Mouse (Mus musculus) megakaryocyte, embryonic 14.5 days (primary cell): Measurements from ENCODE around the gene Trim41. TPM values are rescaled to one million over a fixed set of nuclear protein-coding genes. Genes with fewer than 3 reads are reported as not detected.
"Not testable (repeated sequence)": the region's sequence is repeated elsewhere in the genome, so short reads cannot be mapped to it uniquely, and the experiment has no call there.

Source experiments
- H3K27me3 ChIP-seq: replicated peaks from 2 replicates; pipeline ENCODE3; 2012; ENCODE audit warnings: inconsistent platforms
- H3K36me3 ChIP-seq: replicated peaks from 2 replicates; pipeline ENCODE3; 2012; ENCODE audit warnings: low read length, inconsistent platforms, mixed read lengths
- H3K4me1 ChIP-seq: 2 replicates; pipeline ENCODE4 v1.6.1; 2012; ENCODE audit warnings: inconsistent platforms
- H3K4me3 ChIP-seq: replicated peaks from 2 replicates; pipeline ENCODE3; 2012; ENCODE audit warnings: moderate library complexity, mild to moderate bottlenecking, inconsistent platforms
- H3K9me3 ChIP-seq: 2 replicates; pipeline ENCODE4 v1.6.1; 2012; ENCODE audit warnings: inconsistent platforms
- FLI1 ChIP-seq: IDR thresholded peaks from 2 replicates; pipeline ENCODE4 v1.6.1; 2012; ENCODE audit warnings: low read length, inconsistent platforms, mixed read lengths
- GATA1 ChIP-seq: IDR thresholded peaks from 3 replicates; pipeline ENCODE4 v1.6.1; 2012; ENCODE audit warnings: mixed read lengths, low read length, inconsistent platforms, borderline replicate concordance
- polyA plus RNA-seq: library from polyadenylated mRNA; stranded (reverse); fragments of >175 nt; gene quantifications from 2 replicates; pipeline ENCODE4 v1.2.3, GENCODE M21; 2012; ENCODE audit warnings: low replicate concordance; ENCODE audit not compliant: insufficient read depth

Gene Trim41
- polyA plus RNA-seq, 1 experiment: 56.2 TPM

- Histone ChIP-seq H3K36me3 (no peaks in the 10 kb centered on the region), H3K27me3 (no peaks in the 10 kb centered on the region), H3K4me1 (peaks cover 55% of the 10 kb centered on the region), H3K9me3 (peaks cover 4% of the 10 kb centered on the region), H3K4me3 (peak overlapping the region; percentile 92)
- TF ChIP-seq GATA1: no peak
- no peak for TF ChIP-seq FLI1
These were observed 9.6 kb upstream of the Trim41 start for GRCm38 (mm10) chr11:48826752-48827096.

GRCm38 (mm10) chr11:48825979-48826751, 9.0 kb upstream of the Trim41 start, which contains the start of the genes Trim7 and Gm12184:
Gene Trim7, plus strand, starts transcription at chr11:48826140.
Gene Gm12184, minus strand, starts transcription at chr11:48826655.
- H3K27me3 ChIP-seq, H3K36me3 ChIP-seq, H3K9me3 ChIP-seq: not testable (repeated sequence)
- peaks cover 57% of the 10 kb centered on the region for H3K4me1 ChIP-seq
- peak within 1 kb of the TSS; percentile 92 for H3K4me3 ChIP-seq

GRCm38 (mm10) chr11:48824311-48824830, 7.2 kb upstream of the Trim41 start:
- TF ChIP-seq FLI1 (no peak), GATA1 (no peak)
- Histone ChIP-seq H3K9me3 (peaks cover 4% of the 10 kb centered on the region), H3K36me3 (no peaks in the 10 kb centered on the region), H3K27me3 (no peaks in the 10 kb centered on the region), H3K4me3 (peak overlapping the region; percentile 90), H3K4me1 (peaks cover 57% of the 10 kb centered on the region)

- Histone ChIP-seq H3K9me3 (peaks cover 4% of the 10 kb centered on the region), H3K4me3 (peak overlapping the region; percentile 90), H3K27me3 (no peaks in the 10 kb centered on the region), H3K36me3 (no peaks in the 10 kb centered on the region), H3K4me1 (peaks cover 63% of the 10 kb centered on the region)
- TF ChIP-seq FLI1: no peak
These were observed 6.4 kb upstream of the Trim41 start for GRCm38 (mm10) chr11:48823536-48823972.

GRCm38 (mm10) chr11:48822768-48823512, 5.8 kb upstream of the Trim41 start:
- TF ChIP-seq FLI1 (no peak), GATA1 (no peak)
- H3K4me1 ChIP-seq: peaks cover 64% of the 10 kb centered on the region
- peak overlapping the region; percentile 90 for H3K4me3 ChIP-seq
- no peaks in the 10 kb centered on the region for H3K36me3 ChIP-seq
- peaks cover 3% of the 10 kb centered on the region for H3K9me3 ChIP-seq
- H3K27me3 ChIP-seq: no peaks in the 10 kb centered on the region

GRCm38 (mm10) chr11:48821299-48821698, 4.1 kb upstream of the Trim41 start:
- not testable (repeated sequence) for H3K9me3 ChIP-seq, H3K36me3 ChIP-seq, H3K4me3 ChIP-seq, H3K27me3 ChIP-seq
- H3K4me1 ChIP-seq: peaks cover 62% of the 10 kb centered on the region

GRCm38 (mm10) chr11:48820308-48820674, 3.1 kb upstream of the Trim41 start:
- no peak overlapping the region for H3K4me3 ChIP-seq
- TF ChIP-seq GATA1: no peak
- no peak for TF ChIP-seq FLI1
- no peaks in the 10 kb centered on the region for H3K9me3 ChIP-seq
- no peaks in the 10 kb centered on the region for H3K27me3 ChIP-seq
- peaks cover 72% of the 10 kb centered on the region for H3K4me1 ChIP-seq
- peaks cover 7% of the 10 kb centered on the region for H3K36me3 ChIP-seq

- TF ChIP-seq GATA1 (no peak), FLI1 (no peak)
- Histone ChIP-seq H3K4me1 (peaks cover 74% of the 10 kb centered on the region), H3K27me3 (no peaks in the 10 kb centered on the region), H3K9me3 (no peaks in the 10 kb centered on the region), H3K36me3 (peaks cover 12% of the 10 kb centered on the region), H3K4me3 (no peak overlapping the region)
These were observed 2.6 kb upstream of the Trim41 start for GRCm38 (mm10) chr11:48819614-48820307.

- peaks cover 74% of the 10 kb centered on the region for H3K4me1 ChIP-seq
- peak overlapping the region; percentile 97 for H3K4me3 ChIP-seq
- no peaks in the 10 kb centered on the region for H3K9me3 ChIP-seq
- H3K27me3 ChIP-seq: no peaks in the 10 kb centered on the region
- H3K36me3 ChIP-seq: peaks cover 26% of the 10 kb centered on the region
- TF ChIP-seq FLI1 (no peak), GATA1 (no peak)
These were observed 1.2 kb upstream of the Trim41 start for GRCm38 (mm10) chr11:48818346-48818745.

GRCm38 (mm10) chr11:48817794-48818193, 641 bp upstream of the Trim41 start:
- Histone ChIP-seq H3K4me1 (peaks cover 73% of the 10 kb centered on the region), H3K27me3 (no peaks in the 10 kb centered on the region)

More at GRCm38 (mm10) chr11:48817794-48818193, 641 bp upstream of the Trim41 start:
- Histone ChIP-seq H3K36me3 (peaks cover 32% of the 10 kb centered on the region), H3K9me3 (no peaks in the 10 kb centered on the region), H3K4me3 (peak overlapping the region; percentile 97)
- TF ChIP-seq FLI1 (no peak), GATA1 (no peak)
